Mouse (Mus musculus): Measurements from ENCODE around the gene Lsg1. TPM values are rescaled to one million over a fixed set of nuclear protein-coding genes. Genes with fewer than 3 reads are reported as not detected.

Lsg1 gene
- 10 to 100 TPM; 16.9 to 18.8 TPM for total RNA-seq (2021)

GRCm38 (mm10) chr16:30587494-30588327 lies at the start of gene Lsg1:
Lsg1 (minus strand) TSS chr16:30587592.
- DNase-seq (ENCODE audit: low spot score), result peak; percentile 79
- intact Hi-C loops (cut with DNase I), result no loop called here

- no peak for DNase-seq (ENCODE audit: low spot score)
- intact Hi-C loops (cut with DNase I), result no loop called here
Observed at GRCm38 (mm10) chr16:30633906-30634746, 46.7 kb upstream of the Lsg1 start.

- DNase-seq (ENCODE audit: low spot score), result no peak
- intact Hi-C loops (cut with DNase I), result no loop called here
Observed at GRCm38 (mm10) chr16:30629509-30629908, 42.1 kb upstream of the Lsg1 start.

- intact Hi-C loops (cut with DNase I), result no loop called here
- DNase-seq (ENCODE audit: low spot score), result no peak
Observed at GRCm38 (mm10) chr16:30628401-30628800, 41.0 kb upstream of the Lsg1 start.

GRCm38 (mm10) chr16:30627586-30628337 lies 40.4 kb upstream of the Lsg1 start:
- intact Hi-C loops (cut with DNase I), result no loop called here
- DNase-seq (ENCODE audit: low spot score), result no peak

- no peak for DNase-seq (ENCODE audit: low spot score)
- intact Hi-C loops (cut with DNase I), result no loop called here
Observed at GRCm38 (mm10) chr16:30624640-30625039, 37.2 kb upstream of the Lsg1 start.

- intact Hi-C loops (cut with DNase I), result no loop called here
- DNase-seq (ENCODE audit: low spot score), result no peak
Observed at GRCm38 (mm10) chr16:30623645-30624044, 36.3 kb upstream of the Lsg1 start.

GRCm38 (mm10) chr16:30616281-30616680 lies 28.9 kb upstream of the Lsg1 start:
- intact Hi-C loops (cut with DNase I), result no loop called here

GRCm38 (mm10) chr16:30614705-30615317 lies 27.4 kb upstream of the Lsg1 start:
- intact Hi-C loops (cut with DNase I), result no loop called here
- no peak for DNase-seq (ENCODE audit: low spot score)

More at GRCm38 (mm10) chr16:30616281-30616680, 28.9 kb upstream of the Lsg1 start:
- DNase-seq (ENCODE audit: low spot score), result no peak

GRCm38 (mm10) chr16:30614122-30614521 lies 26.7 kb upstream of the Lsg1 start:
- no peak for DNase-seq (ENCODE audit: low spot score)
- intact Hi-C loops (cut with DNase I), result no loop called here

- intact Hi-C loops (cut with DNase I), result no loop called here
- no peak for DNase-seq (ENCODE audit: low spot score)
Observed at GRCm38 (mm10) chr16:30613122-30613521, 25.7 kb upstream of the Lsg1 start.

GRCm38 (mm10) chr16:30611331-30611730 lies 23.9 kb upstream of the Lsg1 start:
- intact Hi-C loops (cut with DNase I), result no loop called here
- DNase-seq (ENCODE audit: low spot score), result no peak

- no peak for DNase-seq (ENCODE audit: low spot score)
- intact Hi-C loops (cut with DNase I), result loop anchor here (5.0 kb wide), 1 partner anchor 39 kb away; no protein-coding TSS in a partner anchor
Observed at GRCm38 (mm10) chr16:30607868-30608267, 20.5 kb upstream of the Lsg1 start.

- intact Hi-C loops (cut with DNase I), result loop anchor here (2.0 to 5.0 kb wide), 2 partner anchors 42 to 215 kb away; no protein-coding TSS in a partner anchor
- DNase-seq (ENCODE audit: low spot score), result no peak
Observed at GRCm38 (mm10) chr16:30605528-30605927, 18.1 kb upstream of the Lsg1 start.

GRCm38 (mm10) chr16:30604807-30605137 lies 17.4 kb upstream of the Lsg1 start:
- no peak for DNase-seq (ENCODE audit: low spot score)
- intact Hi-C loops (cut with DNase I), result loop anchor here (2.0 to 5.0 kb wide), 3 partner anchors 43 to 216 kb away; no protein-coding TSS in a partner anchor

GRCm38 (mm10) chr16:30604061-30604806 lies 16.8 kb upstream of the Lsg1 start:
- DNase-seq (ENCODE audit: low spot score), result no peak
- intact Hi-C loops (cut with DNase I), result loop anchor here (2.0 to 5.0 kb wide), 2 partner anchors 63 to 217 kb away; no protein-coding TSS in a partner anchor

GRCm38 (mm10) chr16:30603531-30603842 lies 16.1 kb upstream of the Lsg1 start:
- no peak for DNase-seq (ENCODE audit: low spot score)
- intact Hi-C loops (cut with DNase I), result loop anchor here (5.0 kb wide), 1 partner anchor 64 kb away; no protein-coding TSS in a partner anchor

GRCm38 (mm10) chr16:30602684-30603530 lies 15.5 kb upstream of the Lsg1 start:
- no peak for DNase-seq (ENCODE audit: low spot score)
- intact Hi-C loops (cut with DNase I), result loop anchor here (5.0 kb wide), 1 partner anchor 64 kb away; no protein-coding TSS in a partner anchor

Measured in heart, postnatal 25 days (tissue).